Mouse (Mus musculus) urinary bladder, adult 2 months (tissue): ENCODE results near the gene Heatr5b. TPM values are rescaled to one million over a fixed set of nuclear protein-coding genes. Genes with fewer than 3 reads are reported as not detected.
"Not testable (repeated sequence)": the region's sequence is repeated elsewhere in the genome, so short reads cannot be mapped to it uniquely, and the experiment has no call there.

Source experiments
- DNase-seq: peaks from one replicate; pipeline ENCODE4 v3.0.0; 2022; ENCODE audit warnings: low spot score
- polyA plus RNA-seq: library from polyadenylated mRNA; depleted of rRNA; stranded (reverse); fragments of >200 nt; gene quantifications from 2 replicates; pipeline ENCODE4 v1.2.3, GENCODE M21; 2012; rRNA removed

The Heatr5b gene
- polyA plus RNA-seq = 17.5 and 19.9 TPM in 2 replicates

- peak; percentile 95 for DNase-seq
These were observed at the start of gene Heatr5b, which contains the start of gene Gpatch11 for GRCm38 (mm10) chr17:78834856-78835835. Gene Heatr5b (minus strand): TSS chr17:78835364. Gene Gpatch11 (plus strand): TSS chr17:78835567.

- no peak for DNase-seq
These were observed 48.1 kb upstream of the Heatr5b start for GRCm38 (mm10) chr17:78883291-78883690.

GRCm38 (mm10) chr17:78882401-78883112 is 47.4 kb upstream of the Heatr5b start, which contains the start of gene Eif2ak2:
Gene Eif2ak2 (minus strand): TSS chr17:78882573.
- peak; percentile 73 for DNase-seq

- DNase-seq = no peak
These were observed 46.7 kb upstream of the Heatr5b start for GRCm38 (mm10) chr17:78881878-78882304.

GRCm38 (mm10) chr17:78873886-78874285 is 38.7 kb upstream of the Heatr5b start:
- DNase-seq = no peak

GRCm38 (mm10) chr17:78856243-78856642 is 21.1 kb upstream of the Heatr5b start:
- DNase-seq = no peak

GRCm38 (mm10) chr17:78842271-78842928 is 7.2 kb upstream of the Heatr5b start:
- DNase-seq = no peak

GRCm38 (mm10) chr17:78836056-78836455 is 892 bp upstream of the Heatr5b start:
- no peak for DNase-seq

- DNase-seq = no peak
These were observed 10.8 kb downstream of the Heatr5b start for GRCm38 (mm10) chr17:78824346-78824745.

GRCm38 (mm10) chr17:78809582-78809981 is 25.6 kb downstream of the Heatr5b start:
- DNase-seq = no peak

GRCm38 (mm10) chr17:78809019-78809418 is 26.1 kb downstream of the Heatr5b start:
- DNase-seq = no peak

GRCm38 (mm10) chr17:78797222-78797621 is 37.9 kb downstream of the Heatr5b start:
- DNase-seq = no peak

GRCm38 (mm10) chr17:78794390-78794789 is 40.8 kb downstream of the Heatr5b start:
- no peak for DNase-seq

GRCm38 (mm10) chr17:78792122-78792521 is 43.0 kb downstream of the Heatr5b start:
- DNase-seq = no peak

GRCm38 (mm10) chr17:78791690-78792070 is 43.5 kb downstream of the Heatr5b start:
- DNase-seq = no peak

GRCm38 (mm10) chr17:78791068-78791689 is 44.0 kb downstream of the Heatr5b start:
- DNase-seq = no peak

- DNase-seq = not testable (repeated sequence)
These were observed 46.9 kb downstream of the Heatr5b start for GRCm38 (mm10) chr17:78788273-78788672.

GRCm38 (mm10) chr17:78778765-78779164 is 56.4 kb downstream of the Heatr5b start:
- DNase-seq = no peak

GRCm38 (mm10) chr17:78772317-78772716 is 62.8 kb downstream of the Heatr5b start:
- no peak for DNase-seq

- DNase-seq = no peak
These were observed 64.2 kb downstream of the Heatr5b start for GRCm38 (mm10) chr17:78770932-78771331.

GRCm38 (mm10) chr17:78769341-78769740 is 65.8 kb downstream of the Heatr5b start:
- no peak for DNase-seq
